Mouse (Mus musculus) brain, embryonic 14.5 days (tissue): ENCODE data around the gene Sp100.
"Not testable (repeated sequence)": the region's sequence is repeated elsewhere in the genome, so short reads cannot be mapped to it uniquely, and the experiment has no call there.

Experiments used
- CTCF ChIP-seq: fragments of 200-500 bp; IDR thresholded peaks from 2 replicates; pipeline ENCODE4 v1.5.1; 2012; ENCODE audit warnings: inconsistent platforms, mild to moderate bottlenecking, moderate library complexity, borderline replicate concordance; ENCODE audit not compliant: insufficient read depth, insufficient read length; ENCODE audit errors: extremely low read depth
- POLR2A ChIP-seq: fragments of 200-500 bp; IDR thresholded peaks from 2 replicates; pipeline ENCODE4 v1.6.1; 2012; ENCODE audit warnings: mild to moderate bottlenecking, inconsistent platforms, borderline replicate concordance; ENCODE audit not compliant: poor library complexity, insufficient read depth, insufficient read length, severe bottlenecking; ENCODE audit errors: extremely low read depth

DNA sequence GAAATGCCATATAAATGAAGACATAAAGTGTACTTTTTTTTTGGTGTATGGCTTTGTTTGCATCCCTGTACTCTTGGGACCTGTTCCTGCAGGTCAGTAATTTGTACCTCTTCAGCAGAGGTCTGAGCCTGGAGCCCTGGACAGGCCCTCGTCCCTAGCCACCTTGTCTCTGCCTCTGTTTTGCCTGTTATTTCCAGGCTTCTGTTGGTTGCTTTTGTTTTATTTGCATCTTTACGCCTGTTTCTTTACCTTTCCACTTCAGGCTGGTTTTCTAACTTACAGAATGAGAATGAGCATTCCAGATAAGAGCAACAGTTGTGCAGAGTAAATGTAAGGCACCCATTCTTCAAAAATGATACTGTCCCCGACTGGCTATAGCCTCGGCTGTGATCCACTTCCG lies 49.7 kb upstream of the Sp100 start, which contains the start of gene Sp140:
- TF ChIP-seq CTCF, POLR2A: not testable (repeated sequence)
